Mouse (Mus musculus): ENCODE measurements around the gene Mis12.

DNA sequence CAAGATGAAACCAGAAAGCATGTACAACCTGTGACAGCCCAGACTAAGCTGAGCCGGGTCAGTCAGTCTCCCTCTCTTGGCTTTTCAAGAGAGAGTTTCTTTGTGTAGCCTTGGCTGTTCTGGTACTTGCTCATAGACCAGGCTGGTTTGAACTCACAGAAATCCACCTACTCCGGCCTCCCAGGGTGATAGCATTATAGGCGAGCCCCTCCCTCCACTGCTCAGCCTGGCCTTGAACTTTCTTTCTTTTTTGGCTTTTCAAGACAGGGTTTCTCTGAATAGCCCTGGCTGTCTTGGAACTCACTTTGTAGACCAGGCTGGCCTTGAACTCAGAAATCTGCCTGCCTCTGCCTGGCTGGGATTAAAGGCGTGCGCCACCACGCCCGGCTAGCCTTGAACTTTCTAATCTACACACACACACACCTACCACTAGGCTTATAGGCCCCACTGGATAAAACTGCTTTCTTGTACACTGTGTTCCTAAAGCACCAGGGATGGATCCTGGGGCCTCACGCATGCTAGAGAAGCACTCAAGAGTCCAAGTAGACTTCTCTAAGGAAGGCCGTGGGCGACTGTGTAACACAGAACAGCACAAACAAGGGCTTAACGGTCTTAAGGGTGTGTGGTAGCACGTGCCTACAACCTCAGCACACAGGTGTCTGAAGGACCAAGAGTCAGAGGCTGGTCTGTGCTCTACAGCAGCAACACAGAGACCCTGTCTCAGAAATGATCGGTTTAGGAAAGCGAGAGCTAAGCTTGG, 38.5 kb upstream of the Mis12 start:
- TF ChIP-seq CTCF (IDR thresholded peaks at IDR 0.05; ENCODE audit: low read depth) (no peak), EP300 (optimal IDR thresholded peaks at IDR 0.05) (no peak)

Measured in stomach, postnatal 0 days (tissue).